Mouse (Mus musculus): ENCODE measurements at regions not wholly inside any gene's neighbourhood (a gene's known extent, or its start where the extent isn't known, plus 50 kb on each side); places are given as distances from the start of the nearest gene placed in this dataset.

- DNase-seq (ENCODE audit: low spot score), result no peak
- Histone ChIP-seq H3K9ac (ENCODE audit: low read length) (no peak overlapping the region), H3K4me2 (ENCODE audit: low read depth, severe bottlenecking) (no peak overlapping the region), H3K27me3 (ENCODE audit: control insufficient read depth, insufficient read depth, low read length) (no peaks in the 10 kb centered on the region), H3K4me3 (ENCODE audit: low read depth, low read length) (no peak overlapping the region), H3K4me1 (ENCODE audit: control insufficient read depth, insufficient read depth, low read length) (no peaks in the 10 kb centered on the region), H3K27ac (replicated peaks; ENCODE audit: low read depth, low read length) (no peak overlapping the region), H3K36me3 (ENCODE audit: control insufficient read depth, insufficient read depth, low read length) (no peaks in the 10 kb centered on the region), H3K9me3 (ENCODE audit: control insufficient read depth, low read length) (no peaks in the 10 kb centered on the region)
- ATAC-seq (ENCODE audit: insufficient number of reproducible peaks, low FRiP score, low TSS enrichment, low read depth), result no peak
- WGBS, result 87% methylated on average over 8 of the region's 8 CpGs
Observed at GRCm38 (mm10) chr8:115524713-115525112, 182.9 kb downstream of the Maf start.

GRCm38 (mm10) chr8:115522527-115522926, 185.1 kb downstream of the Maf start:
- no peak overlapping the region for H3K4me3 ChIP-seq (ENCODE audit: low read depth, low read length)
- H3K9me3 ChIP-seq (ENCODE audit: control insufficient read depth, low read length), result no peaks in the 10 kb centered on the region
- ATAC-seq (ENCODE audit: insufficient number of reproducible peaks, low FRiP score, low TSS enrichment, low read depth), result no peak
- no peaks in the 10 kb centered on the region for H3K36me3 ChIP-seq (ENCODE audit: control insufficient read depth, insufficient read depth, low read length)
- no peak overlapping the region for H3K27ac ChIP-seq (replicated peaks; ENCODE audit: low read depth, low read length)
- no peaks in the 10 kb centered on the region for H3K4me1 ChIP-seq (ENCODE audit: control insufficient read depth, insufficient read depth, low read length)
- 64% methylated on average over 5 of the region's 5 CpGs for WGBS
- no peak overlapping the region for H3K4me2 ChIP-seq (ENCODE audit: low read depth, severe bottlenecking)
- no peak for DNase-seq (ENCODE audit: low spot score)
- no peaks in the 10 kb centered on the region for H3K27me3 ChIP-seq (ENCODE audit: control insufficient read depth, insufficient read depth, low read length)
- H3K9ac ChIP-seq (ENCODE audit: low read length), result no peak overlapping the region

- ATAC-seq (ENCODE audit: insufficient number of reproducible peaks, low FRiP score, low TSS enrichment, low read depth), result no peak
- no peak overlapping the region for H3K9ac ChIP-seq (ENCODE audit: low read length)
- no peak overlapping the region for H3K27ac ChIP-seq (replicated peaks; ENCODE audit: low read depth, low read length)
- H3K4me2 ChIP-seq (ENCODE audit: low read depth, severe bottlenecking), result no peak overlapping the region
- H3K36me3 ChIP-seq (ENCODE audit: control insufficient read depth, insufficient read depth, low read length), result no peaks in the 10 kb centered on the region
- no peaks in the 10 kb centered on the region for H3K4me1 ChIP-seq (ENCODE audit: control insufficient read depth, insufficient read depth, low read length)
- H3K27me3 ChIP-seq (ENCODE audit: control insufficient read depth, insufficient read depth, low read length), result no peaks in the 10 kb centered on the region
- no peak for DNase-seq (ENCODE audit: low spot score)
- no peak overlapping the region for H3K4me3 ChIP-seq (ENCODE audit: low read depth, low read length)
- no peaks in the 10 kb centered on the region for H3K9me3 ChIP-seq (ENCODE audit: control insufficient read depth, low read length)
- WGBS, result 78% methylated on average over 4 of the region's 4 CpGs
Observed at GRCm38 (mm10) chr8:115515647-115516046, 191.9 kb downstream of the Maf start.

GRCm38 (mm10) chr8:115514485-115514884, 193.1 kb downstream of the Maf start:
- WGBS, result 82% methylated on average over 3 of the region's 3 CpGs
- Histone ChIP-seq H3K9ac (ENCODE audit: low read length) (no peak overlapping the region), H3K27ac (replicated peaks; ENCODE audit: low read depth, low read length) (no peak overlapping the region), H3K4me2 (ENCODE audit: low read depth, severe bottlenecking) (no peak overlapping the region), H3K36me3 (ENCODE audit: control insufficient read depth, insufficient read depth, low read length) (no peaks in the 10 kb centered on the region), H3K4me1 (ENCODE audit: control insufficient read depth, insufficient read depth, low read length) (no peaks in the 10 kb centered on the region), H3K4me3 (ENCODE audit: low read depth, low read length) (no peak overlapping the region), H3K9me3 (ENCODE audit: control insufficient read depth, low read length) (no peaks in the 10 kb centered on the region), H3K27me3 (ENCODE audit: control insufficient read depth, insufficient read depth, low read length) (no peaks in the 10 kb centered on the region)
- ATAC-seq (ENCODE audit: insufficient number of reproducible peaks, low FRiP score, low TSS enrichment, low read depth) (no peak), DNase-seq (ENCODE audit: low spot score) (no peak)

- no peaks in the 10 kb centered on the region for H3K9me3 ChIP-seq (ENCODE audit: control insufficient read depth, low read length)
- H3K9ac ChIP-seq (ENCODE audit: low read length), result no peak overlapping the region
- H3K4me3 ChIP-seq (ENCODE audit: low read depth, low read length), result no peak overlapping the region
- 90% methylated on average over 4 of the region's 4 CpGs for WGBS
- no peaks in the 10 kb centered on the region for H3K4me1 ChIP-seq (ENCODE audit: control insufficient read depth, insufficient read depth, low read length)
- H3K4me2 ChIP-seq (ENCODE audit: low read depth, severe bottlenecking), result no peak overlapping the region
- no peaks in the 10 kb centered on the region for H3K36me3 ChIP-seq (ENCODE audit: control insufficient read depth, insufficient read depth, low read length)
- ATAC-seq (ENCODE audit: insufficient number of reproducible peaks, low FRiP score, low TSS enrichment, low read depth) (no peak), DNase-seq (ENCODE audit: low spot score) (no peak)
- no peaks in the 10 kb centered on the region for H3K27me3 ChIP-seq (ENCODE audit: control insufficient read depth, insufficient read depth, low read length)
- no peak overlapping the region for H3K27ac ChIP-seq (replicated peaks; ENCODE audit: low read depth, low read length)
Observed at GRCm38 (mm10) chr8:115507180-115507579, 200.4 kb downstream of the Maf start.

- Histone ChIP-seq H3K4me3 (ENCODE audit: low read depth, low read length) (no peak overlapping the region), H3K4me1 (ENCODE audit: control insufficient read depth, insufficient read depth, low read length) (no peaks in the 10 kb centered on the region), H3K9ac (ENCODE audit: low read length) (no peak overlapping the region), H3K9me3 (ENCODE audit: control insufficient read depth, low read length) (no peaks in the 10 kb centered on the region), H3K36me3 (ENCODE audit: control insufficient read depth, insufficient read depth, low read length) (no peaks in the 10 kb centered on the region), H3K4me2 (ENCODE audit: low read depth, severe bottlenecking) (no peak overlapping the region), H3K27ac (replicated peaks; ENCODE audit: low read depth, low read length) (no peak overlapping the region), H3K27me3 (ENCODE audit: control insufficient read depth, insufficient read depth, low read length) (no peaks in the 10 kb centered on the region)
- DNase-seq (ENCODE audit: low spot score) (no peak), ATAC-seq (ENCODE audit: insufficient number of reproducible peaks, low FRiP score, low TSS enrichment, low read depth) (no peak)
- 77% methylated on average over 10 of the region's 10 CpGs for WGBS
Observed at GRCm38 (mm10) chr8:115506741-115507140, 200.9 kb downstream of the Maf start.

GRCm38 (mm10) chr8:115496016-115496415, 211.6 kb downstream of the Maf start:
- H3K36me3 ChIP-seq (ENCODE audit: control insufficient read depth, insufficient read depth, low read length), result no peaks in the 10 kb centered on the region
- no peaks in the 10 kb centered on the region for H3K27me3 ChIP-seq (ENCODE audit: control insufficient read depth, insufficient read depth, low read length)
- 86% methylated on average over 1 of the region's 1 CpGs for WGBS
- H3K9ac ChIP-seq (ENCODE audit: low read length), result no peak overlapping the region
- DNase-seq (ENCODE audit: low spot score) (no peak), ATAC-seq (ENCODE audit: insufficient number of reproducible peaks, low FRiP score, low TSS enrichment, low read depth) (no peak)
- H3K4me3 ChIP-seq (ENCODE audit: low read depth, low read length), result no peak overlapping the region
- no peaks in the 10 kb centered on the region for H3K4me1 ChIP-seq (ENCODE audit: control insufficient read depth, insufficient read depth, low read length)
- H3K27ac ChIP-seq (replicated peaks; ENCODE audit: low read depth, low read length), result no peak overlapping the region
- no peaks in the 10 kb centered on the region for H3K9me3 ChIP-seq (ENCODE audit: control insufficient read depth, low read length)
- no peak overlapping the region for H3K4me2 ChIP-seq (ENCODE audit: low read depth, severe bottlenecking)

GRCm38 (mm10) chr8:115494353-115494752, 213.2 kb downstream of the Maf start:
- Histone ChIP-seq H3K27ac (replicated peaks; ENCODE audit: low read depth, low read length) (no peak overlapping the region), H3K4me1 (ENCODE audit: control insufficient read depth, insufficient read depth, low read length) (no peaks in the 10 kb centered on the region), H3K9me3 (ENCODE audit: control insufficient read depth, low read length) (no peaks in the 10 kb centered on the region), H3K36me3 (ENCODE audit: control insufficient read depth, insufficient read depth, low read length) (no peaks in the 10 kb centered on the region), H3K27me3 (ENCODE audit: control insufficient read depth, insufficient read depth, low read length) (no peaks in the 10 kb centered on the region), H3K9ac (ENCODE audit: low read length) (no peak overlapping the region), H3K4me2 (ENCODE audit: low read depth, severe bottlenecking) (no peak overlapping the region), H3K4me3 (ENCODE audit: low read depth, low read length) (no peak overlapping the region)
- DNase-seq (ENCODE audit: low spot score) (no peak), ATAC-seq (ENCODE audit: insufficient number of reproducible peaks, low FRiP score, low TSS enrichment, low read depth) (no peak)
- WGBS, result 91% methylated on average over 8 of the region's 8 CpGs

- no peaks in the 10 kb centered on the region for H3K27me3 ChIP-seq (ENCODE audit: control insufficient read depth, insufficient read depth, low read length)
- no peak overlapping the region for H3K9ac ChIP-seq (ENCODE audit: low read length)
- no peaks in the 10 kb centered on the region for H3K9me3 ChIP-seq (ENCODE audit: control insufficient read depth, low read length)
- ATAC-seq (ENCODE audit: insufficient number of reproducible peaks, low FRiP score, low TSS enrichment, low read depth) (no peak), DNase-seq (ENCODE audit: low spot score) (no peak)
- H3K4me3 ChIP-seq (ENCODE audit: low read depth, low read length), result no peak overlapping the region
- H3K36me3 ChIP-seq (ENCODE audit: control insufficient read depth, insufficient read depth, low read length), result no peaks in the 10 kb centered on the region
- H3K27ac ChIP-seq (replicated peaks; ENCODE audit: low read depth, low read length), result no peak overlapping the region
- WGBS, result 26% methylated on average over 3 of the region's 3 CpGs
- H3K4me2 ChIP-seq (ENCODE audit: low read depth, severe bottlenecking), result no peak overlapping the region
- peaks cover 11% of the 10 kb centered on the region; the same call in 1 of the 2 replicates for H3K4me1 ChIP-seq (ENCODE audit: control insufficient read depth, insufficient read depth, low read length)
Observed at GRCm38 (mm10) chr8:115486904-115487303, 220.7 kb downstream of the Maf start.

Data from limb, embryonic 11.5 days (tissue).